Mouse (Mus musculus): ENCODE measurements around the gene Mex3d. TPM values are rescaled to one million over a fixed set of nuclear protein-coding genes. Genes with fewer than 3 reads are reported as not detected.
A peak's percentile ranks its signal among the peaks of the same experiment; 100 is the strongest.
"Not testable (repeated sequence)": the region's sequence is repeated elsewhere in the genome, so short reads cannot be mapped to it uniquely, and the experiment has no call there.

Mex3d gene
- polyA plus RNA-seq, 1 experiment from 2014 or later, result 6.3 TPM

- Histone ChIP-seq H3K9me3 (ENCODE audit: control insufficient read depth, low read length) (no peaks in the 10 kb centered on the region), H3K4me3 (ENCODE audit: control insufficient read depth in 1 of 2, insufficient read depth in 1 of 2, low read depth in 1 of 2, low read length in 2 of 2) (no peak overlapping the region), H3K27ac (replicated peaks in 1 of 2; ENCODE audit: control insufficient read depth in 1 of 2, insufficient read depth in 1 of 2, low read depth in 2 of 2, low read length in 2 of 2) (no peak overlapping the region), H3K27me3 (ENCODE audit: control insufficient read depth, insufficient read depth, low read length) (peaks cover 88% of the 10 kb centered on the region), H3K36me3 (ENCODE audit: control insufficient read depth, insufficient read depth, low read length) (no peaks in the 10 kb centered on the region), H3K9ac (ENCODE audit: low read length) (no peak overlapping the region), H3K4me2 (ENCODE audit: low read length) (no peak overlapping the region), H3K4me1 (ENCODE audit: control insufficient read depth in 2 of 2, insufficient read depth in 2 of 2, low read length in 2 of 2) (peaks cover 9 to 26% of the 10 kb centered on the region in 2 experiments; a peak in 3 of 4 replicates)
- no peak for ATAC-seq (ENCODE audit: insufficient number of reproducible peaks, insufficient read depth, low FRiP score, low read depth)
- WGBS, result 40% methylated on average over 8 of the region's 8 CpGs
Observed at GRCm38 (mm10) chr10:80352727-80353126, 34.7 kb downstream of the Mex3d start.

GRCm38 (mm10) chr10:80351896-80352295 lies 35.6 kb downstream of the Mex3d start:
- peaks cover 12 to 30% of the 10 kb centered on the region in 2 experiments; a peak in 3 of 4 replicates for H3K4me1 ChIP-seq (ENCODE audit: control insufficient read depth in 2 of 2, insufficient read depth in 2 of 2, low read length in 2 of 2)
- no peak for ATAC-seq (ENCODE audit: insufficient number of reproducible peaks, insufficient read depth, low FRiP score, low read depth)
- H3K9ac ChIP-seq (ENCODE audit: low read length), result no peak overlapping the region
- H3K9me3 ChIP-seq (ENCODE audit: control insufficient read depth, low read length), result no peaks in the 10 kb centered on the region
- peaks cover 87% of the 10 kb centered on the region for H3K27me3 ChIP-seq (ENCODE audit: control insufficient read depth, insufficient read depth, low read length)
- H3K27ac ChIP-seq (replicated peaks in 1 of 2; ENCODE audit: control insufficient read depth in 1 of 2, insufficient read depth in 1 of 2, low read depth in 2 of 2, low read length in 2 of 2), result no peak overlapping the region
- H3K4me3 ChIP-seq (ENCODE audit: control insufficient read depth in 1 of 2, insufficient read depth in 1 of 2, low read depth in 1 of 2, low read length in 2 of 2), result no peak overlapping the region
- WGBS, result 29% methylated on average over 11 of the region's 11 CpGs
- H3K36me3 ChIP-seq (ENCODE audit: control insufficient read depth, insufficient read depth, low read length), result no peaks in the 10 kb centered on the region
- no peak overlapping the region for H3K4me2 ChIP-seq (ENCODE audit: low read length)

DNA sequence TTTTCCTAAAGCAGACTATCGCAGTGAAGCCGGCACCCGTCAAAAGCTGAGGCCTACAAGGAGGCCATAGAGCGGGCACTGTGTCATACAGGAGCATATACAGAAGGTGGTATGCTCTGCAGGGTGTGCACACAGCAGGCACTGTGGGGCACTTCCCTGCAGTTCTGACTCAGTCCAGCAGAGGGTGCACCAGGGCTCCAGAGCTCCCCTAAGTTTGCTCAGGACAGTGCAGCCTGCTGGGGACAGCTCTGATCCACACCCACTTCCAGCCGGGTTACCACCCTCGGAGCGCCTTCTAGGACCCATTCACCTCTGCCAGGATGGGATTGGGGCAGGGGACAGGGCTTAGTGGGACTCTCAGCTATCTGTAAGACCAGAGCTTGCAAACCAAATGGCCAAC lies 37.2 kb downstream of the Mex3d start:
- H3K4me3 ChIP-seq (ENCODE audit: control insufficient read depth in 1 of 2, insufficient read depth in 1 of 2, low read depth in 1 of 2, low read length in 2 of 2), result no peak overlapping the region
- no peaks in the 10 kb centered on the region for H3K36me3 ChIP-seq (ENCODE audit: control insufficient read depth, insufficient read depth, low read length)
- peak; percentile 63 for ATAC-seq (ENCODE audit: insufficient number of reproducible peaks, insufficient read depth, low FRiP score, low read depth)
- no peak overlapping the region for H3K27ac ChIP-seq (replicated peaks in 1 of 2; ENCODE audit: control insufficient read depth in 1 of 2, insufficient read depth in 1 of 2, low read depth in 2 of 2, low read length in 2 of 2)
- H3K9me3 ChIP-seq (ENCODE audit: control insufficient read depth, low read length), result no peaks in the 10 kb centered on the region
- 4% methylated on average over 7 of the region's 7 CpGs for WGBS
- no peak overlapping the region for H3K4me2 ChIP-seq (ENCODE audit: low read length)
- H3K9ac ChIP-seq (ENCODE audit: low read length), result no peak overlapping the region
- H3K4me1 ChIP-seq (ENCODE audit: control insufficient read depth in 2 of 2, insufficient read depth in 2 of 2, low read length in 2 of 2), result peaks cover 12 to 24% of the 10 kb centered on the region in 2 experiments; a peak in 3 of 4 replicates
- H3K27me3 ChIP-seq (ENCODE audit: control insufficient read depth, insufficient read depth, low read length), result peaks cover 84% of the 10 kb centered on the region

DNA sequence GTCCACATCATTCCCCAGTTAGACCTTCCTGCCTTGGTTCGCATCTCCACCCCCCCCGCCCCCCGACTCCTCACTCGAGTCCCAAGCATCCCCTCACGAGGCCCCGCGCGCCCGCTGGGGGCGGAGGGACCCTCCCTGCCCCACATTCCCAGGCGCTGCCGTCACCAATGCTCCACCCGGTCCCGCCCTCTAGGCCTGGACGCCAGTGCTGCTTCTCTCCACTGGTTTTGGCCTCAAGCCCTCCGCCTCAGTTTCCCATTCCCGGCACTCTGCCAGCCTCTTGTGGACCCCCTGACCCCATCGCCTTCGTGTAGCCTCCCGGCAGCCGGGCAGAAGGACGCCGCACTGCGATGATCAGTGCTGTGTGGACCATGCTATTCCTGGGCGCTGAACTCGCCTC lies 38.5 kb downstream of the Mex3d start:
- peak overlapping the region; percentile 73; the same call in 1 of the 2 replicates for H3K9ac ChIP-seq (ENCODE audit: low read length)
- no peak for ATAC-seq (ENCODE audit: insufficient number of reproducible peaks, insufficient read depth, low FRiP score, low read depth)

DNA sequence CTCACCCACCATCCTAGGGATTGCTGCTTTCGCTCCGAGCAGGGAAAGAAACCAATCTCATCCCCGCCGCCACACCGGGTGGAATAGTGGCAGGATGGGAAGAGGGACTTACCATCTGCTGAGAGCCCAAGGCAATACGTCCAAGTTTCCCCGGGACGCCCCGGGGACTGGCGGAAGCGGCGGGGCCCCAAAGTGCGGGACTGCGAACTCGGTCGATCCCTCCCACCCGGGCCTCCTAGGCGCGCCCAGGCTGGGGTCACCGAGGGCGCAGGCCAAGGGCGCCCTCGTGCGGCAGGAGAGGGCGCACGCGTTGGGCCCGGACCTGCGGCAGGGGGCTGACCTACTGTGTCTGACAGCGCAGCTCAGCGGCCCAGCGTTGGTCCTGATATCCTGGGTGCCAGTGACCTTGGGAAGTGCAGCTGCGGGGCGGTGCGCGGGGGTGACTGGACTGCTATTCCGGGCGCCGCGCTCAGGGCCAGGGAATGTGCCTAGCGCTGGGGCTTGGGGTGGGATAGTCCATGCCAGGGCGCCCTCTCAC lies 39.1 kb downstream of the Mex3d start, which contains the start of gene Adamtsl5:
Gene Adamtsl5 (minus strand): TSS at position 169 of the 538 bp plus-strand sequence.
- WGBS, result under 1% methylated on average over 42 of the region's 42 CpGs
- H3K9me3 ChIP-seq (ENCODE audit: control insufficient read depth, low read length), result no peaks in the 10 kb centered on the region
- peak; percentile 41 for ATAC-seq (ENCODE audit: insufficient number of reproducible peaks, insufficient read depth, low FRiP score, low read depth)
- peaks cover 84% of the 10 kb centered on the region for H3K27me3 ChIP-seq (ENCODE audit: control insufficient read depth, insufficient read depth, low read length)
- H3K4me3 ChIP-seq (ENCODE audit: control insufficient read depth in 1 of 2, insufficient read depth in 1 of 2, low read depth in 1 of 2, low read length in 2 of 2), result peak within 1 kb of the TSS; percentile 41 to 44
- H3K4me2 ChIP-seq (ENCODE audit: low read length), result peak within 1 kb of the TSS; percentile 72
- H3K4me1 ChIP-seq (ENCODE audit: control insufficient read depth in 2 of 2, insufficient read depth in 2 of 2, low read length in 2 of 2), result peaks cover 14 to 42% of the 10 kb centered on the region in 2 experiments; a peak in 3 of 4 replicates
- no peaks in the 10 kb centered on the region for H3K36me3 ChIP-seq (ENCODE audit: control insufficient read depth, insufficient read depth, low read length)
- H3K27ac ChIP-seq (replicated peaks in 1 of 2; ENCODE audit: control insufficient read depth in 1 of 2, insufficient read depth in 1 of 2, low read depth in 2 of 2, low read length in 2 of 2), result 0 out of 4 replicates have a peak within 1 kb of the TSS, but pooled peaks of 1 of the 2 experiments have one; percentile 19
- H3K9ac ChIP-seq (ENCODE audit: low read length), result peak within 1 kb of the TSS; percentile 73

More for the DNA sequence above, 38.5 kb downstream of the Mex3d start:
- peak overlapping the region; percentile 41 to 44; a peak in 3 of 4 replicates for H3K4me3 ChIP-seq (ENCODE audit: control insufficient read depth in 1 of 2, insufficient read depth in 1 of 2, low read depth in 1 of 2, low read length in 2 of 2)
- H3K27ac ChIP-seq (replicated peaks in 1 of 2; ENCODE audit: control insufficient read depth in 1 of 2, insufficient read depth in 1 of 2, low read depth in 2 of 2, low read length in 2 of 2), result 0 out of 4 replicates have a peak overlapping the region, but pooled peaks of 1 of the 2 experiments have one; percentile 19
- peaks cover 84% of the 10 kb centered on the region for H3K27me3 ChIP-seq (ENCODE audit: control insufficient read depth, insufficient read depth, low read length)
- H3K36me3 ChIP-seq (ENCODE audit: control insufficient read depth, insufficient read depth, low read length), result no peaks in the 10 kb centered on the region
- peak overlapping the region; percentile 72 for H3K4me2 ChIP-seq (ENCODE audit: low read length)
- peaks cover 12 to 37% of the 10 kb centered on the region in 2 experiments; a peak in 3 of 4 replicates for H3K4me1 ChIP-seq (ENCODE audit: control insufficient read depth in 2 of 2, insufficient read depth in 2 of 2, low read length in 2 of 2)
- H3K9me3 ChIP-seq (ENCODE audit: control insufficient read depth, low read length), result no peaks in the 10 kb centered on the region
- WGBS, result 15% methylated on average over 26 of the region's 26 CpGs

GRCm38 (mm10) chr10:80347514-80347967 lies 39.9 kb downstream of the Mex3d start:
- Histone ChIP-seq H3K4me2 (ENCODE audit: low read length) (peak overlapping the region; percentile 72), H3K9ac (ENCODE audit: low read length) (peak overlapping the region; percentile 73), H3K9me3 (ENCODE audit: control insufficient read depth, low read length) (no peaks in the 10 kb centered on the region), H3K27me3 (ENCODE audit: control insufficient read depth, insufficient read depth, low read length) (peaks cover 88% of the 10 kb centered on the region), H3K4me1 (ENCODE audit: control insufficient read depth in 2 of 2, insufficient read depth in 2 of 2, low read length in 2 of 2) (peaks cover 17 to 50% of the 10 kb centered on the region in 2 experiments; a peak in 3 of 4 replicates), H3K4me3 (ENCODE audit: control insufficient read depth in 1 of 2, insufficient read depth in 1 of 2, low read depth in 1 of 2, low read length in 2 of 2) (peak overlapping the region; percentile 41 to 44), H3K27ac (replicated peaks in 1 of 2; ENCODE audit: control insufficient read depth in 1 of 2, insufficient read depth in 1 of 2, low read depth in 2 of 2, low read length in 2 of 2) (no peak overlapping the region), H3K36me3 (ENCODE audit: control insufficient read depth, insufficient read depth, low read length) (no peaks in the 10 kb centered on the region)
- ATAC-seq (ENCODE audit: insufficient number of reproducible peaks, insufficient read depth, low FRiP score, low read depth), result no peak
- WGBS, result 10% methylated on average over 17 of the region's 17 CpGs

- 91% methylated on average over 5 of the region's 6 CpGs for WGBS
- peaks cover 19 to 56% of the 10 kb centered on the region in 2 experiments; a peak in 3 of 4 replicates for H3K4me1 ChIP-seq (ENCODE audit: control insufficient read depth in 2 of 2, insufficient read depth in 2 of 2, low read length in 2 of 2)
- ATAC-seq (ENCODE audit: insufficient number of reproducible peaks, insufficient read depth, low FRiP score, low read depth), result not testable (repeated sequence)
Observed at GRCm38 (mm10) chr10:80345929-80346328, 41.5 kb downstream of the Mex3d start.

More at GRCm38 (mm10) chr10:80345929-80346328, 41.5 kb downstream of the Mex3d start:
- not testable (repeated sequence) for H3K9me3 ChIP-seq (ENCODE audit: control insufficient read depth, low read length); H3K9ac ChIP-seq (ENCODE audit: low read length); H3K4me3 ChIP-seq (ENCODE audit: control insufficient read depth in 1 of 2, insufficient read depth in 1 of 2, low read depth in 1 of 2, low read length in 2 of 2); H3K4me2 ChIP-seq (ENCODE audit: low read length); H3K36me3 ChIP-seq (ENCODE audit: control insufficient read depth, insufficient read depth, low read length); H3K27ac ChIP-seq (replicated peaks in 1 of 2; ENCODE audit: control insufficient read depth in 1 of 2, insufficient read depth in 1 of 2, low read depth in 2 of 2, low read length in 2 of 2)
- H3K27me3 ChIP-seq (ENCODE audit: control insufficient read depth, insufficient read depth, low read length), result peaks cover 91% of the 10 kb centered on the region

Measured in heart, embryonic 14.5 days (tissue).